Mouse (Mus musculus): Measurements from ENCODE around the gene Galm.

- TF ChIP-seq POLR2A (IDR thresholded peaks at IDR 0.05; ENCODE audit: control insufficient read depth, low read depth, low read length) (no peak), CTCF (IDR thresholded peaks at IDR 0.05; ENCODE audit: control insufficient read depth, insufficient read depth, insufficient replicate concordance, low read depth, low read length) (no peak)
Observed at GRCm38 (mm10) chr17:80099823-80100222, 27.4 kb upstream of the Galm start.
